Mouse (Mus musculus) kidney, embryonic 16.5 days (tissue): ENCODE measurements at regions not wholly inside any gene's neighbourhood (a gene's known extent, or its start where the extent isn't known, plus 50 kb on each side); places are given as distances from the start of the nearest gene placed in this dataset.

ENCODE experiments used
- ATAC-seq: fragments of 200-750 bp; cut with Nextera tagmentation; 2 replicates; pipeline ENCODE4 v1.8.0; 2017; ENCODE audit warnings: moderate TSS enrichment; ENCODE audit not compliant: low FRiP score, low TSS enrichment
- H3K27ac ChIP-seq: fragments of 300-500 bp; sonication (generic); 2 replicates; pipeline ENCODE4 v1.5.1; 2014; ENCODE audit warnings: low read length
- H3K27me3 ChIP-seq: fragments of 300-500 bp; sonication (generic); 2 replicates; pipeline ENCODE4 v1.6.1; 2014; ENCODE audit warnings: low read length, control low read depth, mixed read lengths; ENCODE audit not compliant: insufficient read depth
- H3K36me3 ChIP-seq: fragments of 300-500 bp; sonication (generic); 2 replicates; pipeline ENCODE4 v1.6.1; 2014; ENCODE audit warnings: low read length, control low read depth, mixed read lengths; ENCODE audit not compliant: insufficient read depth
- H3K4me1 ChIP-seq: fragments of 300-500 bp; sonication (generic); 2 replicates; pipeline ENCODE4 v1.6.1; 2014; ENCODE audit warnings: low read length, control low read depth, mixed read lengths; ENCODE audit not compliant: insufficient read depth
- H3K4me2 ChIP-seq: fragments of 300-500 bp; sonication (generic); replicated peaks from 2 replicates; pipeline ENCODE4 v1.6.1; 2014; ENCODE audit warnings: low read depth, low read length
- H3K4me3 ChIP-seq: fragments of 300-500 bp; sonication (generic); 2 replicates; pipeline ENCODE4 v1.5.1; 2014; ENCODE audit warnings: mild to moderate bottlenecking, low read length
- H3K9ac ChIP-seq: fragments of 300-500 bp; sonication (generic); replicated peaks from 2 replicates; pipeline ENCODE4 v1.6.1; 2014; ENCODE audit warnings: low read length
- H3K9me3 ChIP-seq: fragments of 300-500 bp; sonication (generic); 2 replicates; pipeline ENCODE4 v1.6.1; 2016; ENCODE audit warnings: low read length, control low read depth
- WGBS: fragments of 180-500 bp; shearing (Covaris S2); extraction: QIAGEN DNeasy Blood & Tissue Kit; methylation state at CpG from one replicate; pipeline ENCODE4 v1.1.7; 2014; 5-methylcytosine and 5-hydroxymethylcytosine counted together

- no peak overlapping the region for H3K4me3 ChIP-seq
- peak; percentile 72 for ATAC-seq
- peaks cover 7% of the 10 kb centered on the region for H3K9me3 ChIP-seq
- H3K4me1 ChIP-seq, result peaks cover 20% of the 10 kb centered on the region
- H3K36me3 ChIP-seq, result no peaks in the 10 kb centered on the region
- no peaks in the 10 kb centered on the region for H3K27me3 ChIP-seq
- WGBS, result 22% methylated on average over 8 of the region's 8 CpGs
- H3K9ac ChIP-seq, result no peak overlapping the region
- H3K27ac ChIP-seq, result peak overlapping the region; percentile 83
- no peak overlapping the region for H3K4me2 ChIP-seq
These were observed 91.4 kb upstream of the Cpsf6 start for GRCm38 (mm10) chr10:117471036-117471817.

- H3K9ac ChIP-seq, result no peak overlapping the region
- ATAC-seq, result no peak
- H3K27ac ChIP-seq, result peak overlapping the region; percentile 83
- H3K9me3 ChIP-seq, result peaks cover 7% of the 10 kb centered on the region
- H3K4me1 ChIP-seq, result peaks cover 20% of the 10 kb centered on the region
- no peaks in the 10 kb centered on the region for H3K36me3 ChIP-seq
- no peak overlapping the region for H3K4me2 ChIP-seq
- no peak overlapping the region for H3K4me3 ChIP-seq
- no peaks in the 10 kb centered on the region for H3K27me3 ChIP-seq
- 78% methylated on average over 2 of the region's 2 CpGs for WGBS
These were observed 90.7 kb upstream of the Cpsf6 start for GRCm38 (mm10) chr10:117470481-117470880.

GRCm38 (mm10) chr10:117469573-117470090, 89.8 kb upstream of the Cpsf6 start:
- 94% methylated on average over 3 of the region's 3 CpGs for WGBS
- H3K4me2 ChIP-seq, result no peak overlapping the region

GRCm38 (mm10) chr10:117468931-117469572, 89.2 kb upstream of the Cpsf6 start:
- H3K4me1 ChIP-seq, result peaks cover 20% of the 10 kb centered on the region
- no peak overlapping the region for H3K27ac ChIP-seq
- no peak overlapping the region for H3K4me2 ChIP-seq
- no peak for ATAC-seq
- peaks cover 5% of the 10 kb centered on the region for H3K9me3 ChIP-seq
- H3K36me3 ChIP-seq, result no peaks in the 10 kb centered on the region
- no peaks in the 10 kb centered on the region for H3K27me3 ChIP-seq
- WGBS, result 91% methylated on average over 3 of the region's 3 CpGs
- no peak overlapping the region for H3K9ac ChIP-seq
- H3K4me3 ChIP-seq, result no peak overlapping the region

More at GRCm38 (mm10) chr10:117469573-117470090, 89.8 kb upstream of the Cpsf6 start:
- no peak for ATAC-seq
- no peak overlapping the region for H3K4me3 ChIP-seq
- no peaks in the 10 kb centered on the region for H3K36me3 ChIP-seq
- H3K9ac ChIP-seq, result no peak overlapping the region
- peaks cover 7% of the 10 kb centered on the region for H3K9me3 ChIP-seq
- no peaks in the 10 kb centered on the region for H3K27me3 ChIP-seq
- H3K27ac ChIP-seq, result no peak overlapping the region
- peaks cover 20% of the 10 kb centered on the region for H3K4me1 ChIP-seq

- 55% methylated on average over 4 of the region's 4 CpGs for WGBS
- no peaks in the 10 kb centered on the region for H3K27me3 ChIP-seq
- H3K4me2 ChIP-seq, result no peak overlapping the region
- H3K9ac ChIP-seq, result no peak overlapping the region
- H3K4me3 ChIP-seq, result no peak overlapping the region
- no peaks in the 10 kb centered on the region for H3K9me3 ChIP-seq
- H3K36me3 ChIP-seq, result no peaks in the 10 kb centered on the region
- no peak overlapping the region for H3K27ac ChIP-seq
- ATAC-seq, result no peak
- peaks cover 20% of the 10 kb centered on the region for H3K4me1 ChIP-seq
These were observed 88.6 kb upstream of the Cpsf6 start for GRCm38 (mm10) chr10:117468381-117468780.

GRCm38 (mm10) chr10:117467161-117467560, 87.3 kb upstream of the Cpsf6 start:
- no peak overlapping the region for H3K4me3 ChIP-seq
- H3K27ac ChIP-seq, result peak overlapping the region; percentile 8; the same call in 1 of the 2 replicates
- WGBS, result 74% methylated on average over 8 of the region's 8 CpGs
- H3K36me3 ChIP-seq, result no peaks in the 10 kb centered on the region
- no peak overlapping the region for H3K4me2 ChIP-seq
- no peak overlapping the region for H3K9ac ChIP-seq
- H3K9me3 ChIP-seq, result no peaks in the 10 kb centered on the region
- no peaks in the 10 kb centered on the region for H3K27me3 ChIP-seq
- ATAC-seq, result no peak
- H3K4me1 ChIP-seq, result peaks cover 19% of the 10 kb centered on the region

- H3K36me3 ChIP-seq, result no peaks in the 10 kb centered on the region
- H3K4me3 ChIP-seq, result no peak overlapping the region
- peaks cover 16% of the 10 kb centered on the region for H3K4me1 ChIP-seq
- no peak overlapping the region for H3K9ac ChIP-seq
- ATAC-seq, result no peak
- H3K4me2 ChIP-seq, result no peak overlapping the region
- H3K27ac ChIP-seq, result no peak overlapping the region
- H3K27me3 ChIP-seq, result no peaks in the 10 kb centered on the region
- no peaks in the 10 kb centered on the region for H3K9me3 ChIP-seq
- 92% methylated on average over 3 of the region's 3 CpGs for WGBS
These were observed 86.6 kb upstream of the Cpsf6 start for GRCm38 (mm10) chr10:117466391-117466790.

GRCm38 (mm10) chr10:117465671-117466250, 85.9 kb upstream of the Cpsf6 start:
- no peak overlapping the region for H3K9ac ChIP-seq
- no peak overlapping the region for H3K4me2 ChIP-seq
- H3K36me3 ChIP-seq, result no peaks in the 10 kb centered on the region
- no peak overlapping the region for H3K4me3 ChIP-seq
- no peaks in the 10 kb centered on the region for H3K9me3 ChIP-seq
- no peak for ATAC-seq
- peaks cover 10% of the 10 kb centered on the region for H3K4me1 ChIP-seq
- WGBS, result 82% methylated on average over 3 of the region's 3 CpGs
- no peaks in the 10 kb centered on the region for H3K27me3 ChIP-seq
- 0 out of 2 replicates have a peak overlapping the region, but pooled peaks have one; percentile 29 for H3K27ac ChIP-seq

GRCm38 (mm10) chr10:117465058-117465660, 85.3 kb upstream of the Cpsf6 start:
- no peak overlapping the region for H3K4me2 ChIP-seq
- 68% methylated on average over 12 of the region's 12 CpGs for WGBS

More at GRCm38 (mm10) chr10:117465058-117465660, 85.3 kb upstream of the Cpsf6 start:
- no peak overlapping the region for H3K4me3 ChIP-seq
- peaks cover 9% of the 10 kb centered on the region for H3K4me1 ChIP-seq
- no peaks in the 10 kb centered on the region for H3K9me3 ChIP-seq
- H3K27ac ChIP-seq, result 0 out of 2 replicates have a peak overlapping the region, but pooled peaks have one; percentile 29
- no peak overlapping the region for H3K9ac ChIP-seq
- no peaks in the 10 kb centered on the region for H3K27me3 ChIP-seq
- ATAC-seq, result no peak
- no peaks in the 10 kb centered on the region for H3K36me3 ChIP-seq
